In genomic region chr2:35979644-35980021, GRCm38 (mm10) we compare ENCODE assay signal across 8 mouse cellular contexts. TPM values are rescaled to one million over a fixed set of nuclear protein-coding genes. Genes with fewer than 3 reads are reported as not detected.
DNase-seq lines count a peak whose midpoint lies in the region; ATAC-seq and TF ChIP-seq lines count a peak whose summit lies in the region.

Ttll11 (minus strand) TSS chr2:35979913.

- peaks cover 3% of the 10 kb centered on the region for H3K36me3 ChIP-seq in megakaryocyte, embryonic 14.5 days (replicated peaks; ENCODE audit: low read length)

- peak; percentile 91 to 93 for DNase-seq in gastrocnemius, adult 8-10 months (ENCODE audit: low spot score in 2 of 2)
- DNase-seq in hindlimb bud, embryonic 11.5 days (ENCODE audit: extremely low spot score, low read depth, low spot score), result peak; percentile 56
- DNase-seq in left cerebral cortex, adult 8-10 months (ENCODE audit: low spot score in 2 of 2), result peak; percentile 91 to 94
- peak; percentile 97 for DNase-seq in right cerebral cortex, postnatal 10 days (ENCODE audit: low spot score in 2 of 2)
- DNase-seq in urinary bladder, postnatal 25 days (ENCODE audit: low spot score), result peak; percentile 91

- peak within 1 kb of the TSS; percentile 75 for H3K27ac ChIP-seq in cortical plate, adult 2 months (ENCODE audit: insufficient read depth, low read length)

- peak; percentile 64 for ATAC-seq in activated CD4-positive, CD25-positive, alpha-beta regulatory T cell, adult 4 months

- no peaks in the 10 kb centered on the region for H3K9me3 ChIP-seq in megakaryocyte, embryonic 14.5 days

- no peak for TF ChIP-seq CTCF in cortical plate, adult 2 months (IDR thresholded peaks at IDR 0.05; ENCODE audit: extremely low read depth, insufficient read depth, low read length)

- H3K4me3 ChIP-seq in cortical plate, adult 2 months (ENCODE audit: insufficient read depth, low read length), result peak within 1 kb of the TSS; percentile 64
- peak within 1 kb of the TSS; percentile 95 for H3K4me3 ChIP-seq in megakaryocyte, embryonic 14.5 days (replicated peaks)

- H3K27me3 ChIP-seq in megakaryocyte, embryonic 14.5 days (replicated peaks), result peaks cover 40% of the 10 kb centered on the region

- peak; percentile 61; the same call in 1 of the 2 replicates for TF ChIP-seq POLR2A in cortical plate, adult 2 months (IDR thresholded peaks at IDR 0.05; ENCODE audit: extremely low read depth, insufficient read depth, low read length)

- H3K4me1 ChIP-seq in cortical plate, adult 2 months (ENCODE audit: control insufficient read depth, insufficient read depth, low read length), result peaks cover 2% of the 10 kb centered on the region
- H3K4me1 ChIP-seq in megakaryocyte, embryonic 14.5 days, result peaks cover 57% of the 10 kb centered on the region

RNA-seq across cellular contexts. Expression of gene Ttll11, which starts in this region (rescaled TPM):
- not detected for polyA plus RNA-seq in activated CD4-positive, CD25-positive, alpha-beta regulatory T cell, adult 4 months (2017; shearing (Covaris generic))
- polyA plus RNA-seq in cortical plate, adult 2 months (2012; rRNA removed), result 36.1 and 36.2 TPM in 2 replicates
- total RNA-seq in gastrocnemius, adult 8-10 months (2022), result 1 to 10 TPM; 2.0 to 3.2 (median 2.5) TPM
- 10 to 100 TPM; 37.3 to 54.3 (median 41.6) TPM for total RNA-seq in left cerebral cortex, adult 8-10 months (2022)
- 47.0 and 64.8 TPM in 2 replicates for polyA plus RNA-seq in megakaryocyte, embryonic 14.5 days (2012; ENCODE audit: insufficient read depth, low replicate concordance)

Comparison
In these comparisons a context has a peak if more than half of its experiments do, and no peak if none do; other contexts are left out.
1. Peak in every context shown above with its lines: DNase-seq, ATAC-seq, H3K4me3 ChIP-seq and H3K27ac ChIP-seq.
2. RNA of gene Ttll11 (total RNA-seq): 37.3 to 54.3 TPM in left cerebral cortex, adult 8-10 months; 2.0 to 3.2 TPM in gastrocnemius, adult 8-10 months; every median in the first group is over 4 times any median in the second.
3. RNA of gene Ttll11 (polyA plus RNA-seq): 47.0 to 64.8 TPM in megakaryocyte, embryonic 14.5 days and 36.1 to 36.2 TPM in cortical plate, adult 2 months; not detected in activated CD4-positive, CD25-positive, alpha-beta regulatory T cell, adult 4 months; every median in the first group is over 10 times any median in the second.
4. Peak in ATAC-seq in activated CD4-positive, CD25-positive, alpha-beta regulatory T cell, adult 4 months; RNA of the gene not detected or under 1 TPM.